Mouse (Mus musculus) liver, adult 2 months (tissue): ENCODE results near the gene Mrvi1.

Source experiments
- CTCF ChIP-seq: fragments of 200-500 bp; IDR thresholded peaks from 2 replicates; pipeline ENCODE4 v1.5.1; 2011; ENCODE audit warnings: low read depth, low read length, control low read depth
- POLR2A ChIP-seq: fragments of 200-500 bp; IDR thresholded peaks from 2 replicates; pipeline ENCODE4 v1.6.1; 2011; ENCODE audit warnings: low read length, control low read depth; ENCODE audit not compliant: insufficient read depth; ENCODE audit errors: extremely low read depth

- no peak for TF ChIP-seq POLR2A
- TF ChIP-seq CTCF: no peak
Observed at GRCm38 (mm10) chr7:110948579-110948978, 33.7 kb downstream of the Mrvi1 start.
